22 mouse cellular contexts compared by ENCODE assay signal in genomic region chr2:45356021-45356420, GRCm38 (mm10).
DNase-seq lines count a peak whose midpoint lies in the region; ATAC-seq and TF ChIP-seq lines count a peak whose summit lies in the region.
"Had no signal": no experiment of that assay in that cellular context is flagged by ENCODE, and none has a peak within 500 bp of the region (broad histone marks: within the 10 kb centered on the region; RNA-seq: fewer than 3 reads in every experiment).

No protein-coding gene starts in this region.

- DNase-seq in left cerebral cortex, adult 2 months (ENCODE audit: extremely low spot score in 1 of 2, low spot score in 2 of 2), result no peak
- DNase-seq in left cerebral cortex, adult 9 months (ENCODE audit: low spot score in 2 of 2), result no peak
- DNase-seq in kidney, postnatal 4 days, result no peak
- DNase-seq in gastrocnemius, postnatal 25 days, result no peak
- no peak for DNase-seq in midbrain, embryonic 14.5 days
- DNase-seq: adrenal gland, adult 8-10 months; adrenal gland, postnatal 36 days; cerebellum, adult 11 months; cerebellum, adult 8-10 months; cerebellum, postnatal 25 days; gastrocnemius, postnatal 10 days; heart, postnatal 10 days; heart, postnatal 4 days; kidney, adult 8-10 months had no signal

- H3K4me1 ChIP-seq in embryonic facial prominence, embryonic 13.5 days, result peaks cover 3% of the 10 kb centered on the region; the same call in 1 of the 2 replicates
- H3K4me1 ChIP-seq in forebrain, embryonic 12.5 days, result peaks cover 9% of the 10 kb centered on the region; the same call in 1 of the 2 replicates
- peaks cover 7% of the 10 kb centered on the region for H3K4me1 ChIP-seq in forebrain, embryonic 16.5 days (replicated peaks; ENCODE audit: control insufficient read depth, insufficient read depth, low read length)
- no peaks in the 10 kb centered on the region for H3K4me1 ChIP-seq in midbrain, embryonic 14.5 days (ENCODE audit: control insufficient read depth, insufficient read depth, low read length)
- H3K4me1 ChIP-seq: hindbrain, embryonic 12.5 days had no signal

- no peak for TF ChIP-seq CTCF in left cerebral cortex, adult 2 months (IDR thresholded peaks at IDR 0.05)

- H3K4me3 ChIP-seq in left cerebral cortex, adult 2 months, result peak overlapping the region; percentile 4; the same call in 1 of the 2 replicates
- peak overlapping the region; percentile 16; the same call in 1 of the 2 replicates for H3K4me3 ChIP-seq in embryonic facial prominence, embryonic 13.5 days
- H3K4me3 ChIP-seq in forebrain, embryonic 12.5 days (replicated peaks), result no peak overlapping the region
- H3K4me3 ChIP-seq in forebrain, embryonic 16.5 days (replicated peaks; ENCODE audit: low read length), result peak overlapping the region; percentile 12; the same call in 1 of the 2 replicates
- no peak overlapping the region for H3K4me3 ChIP-seq in midbrain, embryonic 14.5 days (replicated peaks; ENCODE audit: low read depth, low read length)
- H3K4me3 ChIP-seq: erythroblast, embryonic 14.5 days; hindbrain, embryonic 12.5 days had no signal

- H3K27ac ChIP-seq in left cerebral cortex, adult 2 months, result no peak overlapping the region
- peak overlapping the region; percentile 24 for H3K27ac ChIP-seq in embryonic facial prominence, embryonic 13.5 days
- H3K27ac ChIP-seq in forebrain, embryonic 12.5 days, result 0 out of 2 replicates have a peak overlapping the region, but pooled peaks have one; percentile 19
- no peak overlapping the region for H3K27ac ChIP-seq in forebrain, embryonic 16.5 days (ENCODE audit: low read length)
- no peak overlapping the region for H3K27ac ChIP-seq in midbrain, embryonic 14.5 days (replicated peaks; ENCODE audit: low read depth, low read length)
- H3K27ac ChIP-seq: hindbrain, embryonic 12.5 days had no signal

- intact Hi-C loops in left cerebral cortex, adult 2 months (cut with DNase I), result loop anchor here (5.0 kb wide), 1 partner anchor 239 kb away; the partner anchor contains the start of gene Zeb2

- H3K9ac ChIP-seq in embryonic facial prominence, embryonic 13.5 days, result no peak overlapping the region
- H3K9ac ChIP-seq in forebrain, embryonic 12.5 days, result no peak overlapping the region
- H3K9ac ChIP-seq in forebrain, embryonic 16.5 days (replicated peaks; ENCODE audit: low read depth, low read length), result no peak overlapping the region
- no peak overlapping the region for H3K9ac ChIP-seq in midbrain, embryonic 14.5 days (replicated peaks; ENCODE audit: low read length)
- H3K9ac ChIP-seq: hindbrain, embryonic 12.5 days had no signal

- H3K9me3 ChIP-seq in embryonic facial prominence, embryonic 13.5 days, result no peaks in the 10 kb centered on the region
- H3K9me3 ChIP-seq in forebrain, embryonic 12.5 days, result no peaks in the 10 kb centered on the region
- H3K9me3 ChIP-seq in forebrain, embryonic 16.5 days (ENCODE audit: control insufficient read depth, low read length), result no peaks in the 10 kb centered on the region
- H3K9me3 ChIP-seq in midbrain, embryonic 14.5 days (ENCODE audit: control insufficient read depth, low read length), result no peaks in the 10 kb centered on the region
- H3K9me3 ChIP-seq: hindbrain, embryonic 12.5 days had no signal

- no peak for ATAC-seq in embryonic facial prominence, embryonic 13.5 days (ENCODE audit: insufficient number of reproducible peaks, insufficient read depth, low FRiP score, low TSS enrichment, low read depth)
- no peak for ATAC-seq in forebrain, embryonic 12.5 days (ENCODE audit: low FRiP score)
- ATAC-seq in forebrain, embryonic 16.5 days, result peak; percentile 47
- ATAC-seq in midbrain, embryonic 14.5 days (ENCODE audit: low FRiP score, low TSS enrichment), result no peak
- ATAC-seq: hindbrain, embryonic 16.5 days; inflammation-experienced regulatory T-cells, adult 6 months; intestine, postnatal 0 days had no signal

- no peaks in the 10 kb centered on the region for H3K27me3 ChIP-seq in embryonic facial prominence, embryonic 13.5 days
- no peaks in the 10 kb centered on the region for H3K27me3 ChIP-seq in forebrain, embryonic 12.5 days
- H3K27me3 ChIP-seq in forebrain, embryonic 16.5 days (replicated peaks; ENCODE audit: control insufficient read depth, insufficient read depth, low read length), result no peaks in the 10 kb centered on the region
- H3K27me3 ChIP-seq in midbrain, embryonic 14.5 days (ENCODE audit: control insufficient read depth, insufficient read depth, low read length), result no peaks in the 10 kb centered on the region
- H3K27me3 ChIP-seq: hindbrain, embryonic 12.5 days had no signal

- no peaks in the 10 kb centered on the region for H3K36me3 ChIP-seq in embryonic facial prominence, embryonic 13.5 days
- no peaks in the 10 kb centered on the region for H3K36me3 ChIP-seq in forebrain, embryonic 12.5 days (replicated peaks)
- no peaks in the 10 kb centered on the region for H3K36me3 ChIP-seq in forebrain, embryonic 16.5 days (ENCODE audit: control insufficient read depth, insufficient read depth)
- no peaks in the 10 kb centered on the region for H3K36me3 ChIP-seq in midbrain, embryonic 14.5 days (ENCODE audit: control insufficient read depth, insufficient read depth, low read length)
- H3K36me3 ChIP-seq: hindbrain, embryonic 12.5 days had no signal

- 32% methylated on average over 12 of the region's 12 CpGs for WGBS in embryonic facial prominence, embryonic 13.5 days
- WGBS in forebrain, embryonic 12.5 days, result 58% methylated on average over 12 of the region's 12 CpGs
- WGBS in forebrain, embryonic 16.5 days, result 23% methylated on average over 12 of the region's 12 CpGs
- WGBS in midbrain, embryonic 14.5 days, result 91% methylated on average over 12 of the region's 12 CpGs

- H3K4me2 ChIP-seq in embryonic facial prominence, embryonic 13.5 days, result peak overlapping the region; percentile 47
- H3K4me2 ChIP-seq in forebrain, embryonic 12.5 days, result peak overlapping the region; percentile 15
- H3K4me2 ChIP-seq in forebrain, embryonic 16.5 days (ENCODE audit: low read length), result peak overlapping the region; percentile 42
- H3K4me2 ChIP-seq in midbrain, embryonic 14.5 days (ENCODE audit: low read length), result no peak overlapping the region
- H3K4me2 ChIP-seq: hindbrain, embryonic 12.5 days had no signal

Comparison
In these comparisons a context has a peak if more than half of its experiments do, and no peak if none do; other contexts are left out.
1. H3K27ac ChIP-seq: peak in embryonic facial prominence, embryonic 13.5 days (single experiment) and forebrain, embryonic 12.5 days (single experiment); none in left cerebral cortex, adult 2 months (single experiment), forebrain, embryonic 16.5 days (single experiment) and midbrain, embryonic 14.5 days (single experiment).
2. H3K4me3 ChIP-seq: peak in left cerebral cortex, adult 2 months (single experiment), embryonic facial prominence, embryonic 13.5 days (single experiment) and forebrain, embryonic 16.5 days (single experiment); none in forebrain, embryonic 12.5 days (single experiment) and midbrain, embryonic 14.5 days (single experiment).